Mouse (Mus musculus) small intestine, adult 2 months (tissue): ENCODE data around the gene Gm26558. TPM values are rescaled to one million over a fixed set of nuclear protein-coding genes. Genes with fewer than 3 reads are reported as not detected.

ENCODE experiments used
- H3K27ac ChIP-seq: fragments of 200-500 bp; 2 replicates; pipeline ENCODE4 v1.5.1; 2012; ENCODE audit warnings: low read depth, low read length, control low read depth, inconsistent platforms; ENCODE audit not compliant: insufficient read depth
- H3K27me3 ChIP-seq: fragments of 200-500 bp; 2 replicates; pipeline ENCODE4 v1.6.1; 2012; ENCODE audit warnings: mild to moderate bottlenecking, moderate library complexity, low read length, inconsistent platforms; ENCODE audit not compliant: control insufficient read depth, insufficient read depth
- H3K36me3 ChIP-seq: fragments of 200-500 bp; 2 replicates; pipeline ENCODE4 v1.6.1; 2012; ENCODE audit warnings: mild to moderate bottlenecking, low read length, control low read depth, inconsistent platforms; ENCODE audit not compliant: control insufficient read depth, insufficient read depth
- H3K4me1 ChIP-seq: fragments of 200-500 bp; 2 replicates; pipeline ENCODE4 v1.6.1; 2012; ENCODE audit warnings: low read length, inconsistent platforms, mixed read lengths; ENCODE audit not compliant: control insufficient read depth, insufficient read depth, insufficient read length
- H3K4me3 ChIP-seq: fragments of 200-500 bp; 2 replicates; pipeline ENCODE4 v1.5.1; 2012; ENCODE audit warnings: low read depth, mild to moderate bottlenecking, control low read depth, inconsistent platforms, low read length, moderate library complexity
- CTCF ChIP-seq: fragments of 200-500 bp; IDR thresholded peaks from 2 replicates; pipeline ENCODE4 v1.5.1; 2012; ENCODE audit warnings: low read depth, mild to moderate bottlenecking, control low read depth, inconsistent platforms, low read length, moderate library complexity, mixed read lengths; ENCODE audit not compliant: insufficient replicate concordance, insufficient read length; ENCODE audit errors: extremely low read depth
- POLR2A ChIP-seq: fragments of 200-500 bp; IDR thresholded peaks from 2 replicates; pipeline ENCODE4 v1.6.1; 2012; ENCODE audit warnings: low read depth, mild to moderate bottlenecking, control low read depth, inconsistent platforms, low read length, moderate library complexity
- WGBS: fragments of 180-500 bp; shearing (Covaris S2); methylation state at CpG from one replicate; pipeline ENCODE4 v1.1.7; 2018; 5-methylcytosine and 5-hydroxymethylcytosine counted together
- polyA plus RNA-seq: library from polyadenylated mRNA; depleted of rRNA; stranded (reverse); fragments of >200 nt; gene quantifications from 2 replicates; pipeline ENCODE4 v1.2.3, GENCODE M21; 2012; rRNA removed

Gm26558 gene
- polyA plus RNA-seq: 0.36 and 0.58 TPM in 2 replicates

GRCm38 (mm10) chr2:70661715-70662495 is at the start of gene Gm26558:
Gm26558 (minus strand) TSS chr2:70662108.
- Histone ChIP-seq H3K27ac (peak within 1 kb of the TSS; percentile 86), H3K27me3 (no peaks in the 10 kb centered on the region), H3K4me1 (peaks cover 12% of the 10 kb centered on the region; the same call in 1 of the 2 replicates), H3K4me3 (peak within 1 kb of the TSS; percentile 89), H3K36me3 (peaks cover 3% of the 10 kb centered on the region; the same call in 1 of the 2 replicates)
- under 1% methylated on average over 54 of the region's 54 CpGs for WGBS
- TF ChIP-seq POLR2A (no peak), CTCF (no peak)

- no peak overlapping the region for H3K4me3 ChIP-seq
- H3K27me3 ChIP-seq: no peaks in the 10 kb centered on the region
- no peak overlapping the region for H3K27ac ChIP-seq
- TF ChIP-seq POLR2A (no peak), CTCF (no peak)
- 88% methylated on average over 4 of the region's 4 CpGs for WGBS
- peaks cover 34% of the 10 kb centered on the region for H3K36me3 ChIP-seq
- no peaks in the 10 kb centered on the region for H3K4me1 ChIP-seq
Measured at GRCm38 (mm10) chr2:70710878-70711277, 49.0 kb upstream of the Gm26558 start.

DNA sequence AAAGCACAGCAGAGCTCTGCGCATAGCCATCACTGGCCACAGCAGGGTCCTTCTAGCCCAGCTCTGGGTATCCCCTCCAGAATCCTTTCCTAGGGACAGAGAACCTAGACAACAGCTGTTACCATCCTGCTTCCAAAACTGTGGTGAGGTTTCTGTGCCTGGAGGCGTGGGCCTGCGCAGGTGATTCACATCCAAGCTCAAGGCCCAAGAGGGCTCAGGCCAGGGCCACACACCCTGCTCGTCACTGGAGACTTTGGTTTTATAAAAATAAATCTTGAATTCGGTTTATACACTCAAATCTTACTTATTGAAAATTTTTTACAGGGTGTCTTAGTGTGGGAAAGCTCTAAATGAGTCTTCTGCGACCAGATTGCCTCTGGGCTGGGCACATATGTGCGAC is 48.3 kb upstream of the Gm26558 start:
- H3K27me3 ChIP-seq: no peaks in the 10 kb centered on the region
- 95% methylated on average over 7 of the region's 7 CpGs for WGBS
- no peak overlapping the region for H3K4me3 ChIP-seq
- H3K4me1 ChIP-seq: no peaks in the 10 kb centered on the region
- no peak for TF ChIP-seq POLR2A
- TF ChIP-seq CTCF: no peak
- H3K36me3 ChIP-seq: peaks cover 31% of the 10 kb centered on the region
- no peak overlapping the region for H3K27ac ChIP-seq

DNA sequence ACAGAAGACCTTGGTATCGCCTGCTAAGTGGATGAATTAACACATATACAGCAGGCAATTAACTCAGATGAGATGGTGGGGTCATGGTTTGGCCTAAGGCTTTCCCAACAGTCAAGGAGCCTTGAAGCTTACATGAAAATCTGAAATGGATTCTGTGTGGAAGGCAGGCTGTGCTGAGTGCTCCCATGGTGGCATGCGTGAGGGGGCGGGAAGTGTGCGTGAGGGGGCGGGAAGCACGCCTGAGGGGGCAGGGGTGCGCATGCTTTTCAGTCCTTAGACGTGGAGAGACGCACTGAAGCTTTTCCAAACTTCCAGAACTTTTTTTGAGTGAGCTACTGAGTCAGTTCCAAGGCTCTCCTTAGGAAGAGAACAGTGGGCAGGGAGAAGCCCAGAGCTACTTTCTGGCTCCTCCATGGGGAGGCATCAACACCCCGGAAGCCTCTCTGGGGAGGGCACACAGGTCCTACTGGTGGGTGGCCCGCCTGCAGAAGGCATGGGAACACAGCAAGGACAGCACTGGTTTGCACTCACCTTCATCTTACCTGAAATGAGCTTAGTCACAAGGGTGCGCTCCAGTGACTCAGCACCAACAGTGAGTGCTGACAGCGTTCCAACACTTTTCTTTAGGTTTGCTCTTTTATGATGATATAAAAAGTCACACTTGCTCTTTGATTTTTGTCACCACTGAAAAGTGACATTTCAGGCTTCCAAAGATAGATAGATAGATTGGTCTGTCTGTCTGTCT is 47.2 kb upstream of the Gm26558 start:
- Histone ChIP-seq H3K27ac (no peak overlapping the region), H3K36me3 (peaks cover 23% of the 10 kb centered on the region), H3K4me3 (no peak overlapping the region), H3K27me3 (no peaks in the 10 kb centered on the region), H3K4me1 (0 out of 2 replicates have a peak, but pooled peaks cover 2% of the 10 kb centered on the region)
- WGBS: 83% methylated on average over 13 of the region's 13 CpGs
- TF ChIP-seq CTCF (no peak), POLR2A (no peak)

DNA sequence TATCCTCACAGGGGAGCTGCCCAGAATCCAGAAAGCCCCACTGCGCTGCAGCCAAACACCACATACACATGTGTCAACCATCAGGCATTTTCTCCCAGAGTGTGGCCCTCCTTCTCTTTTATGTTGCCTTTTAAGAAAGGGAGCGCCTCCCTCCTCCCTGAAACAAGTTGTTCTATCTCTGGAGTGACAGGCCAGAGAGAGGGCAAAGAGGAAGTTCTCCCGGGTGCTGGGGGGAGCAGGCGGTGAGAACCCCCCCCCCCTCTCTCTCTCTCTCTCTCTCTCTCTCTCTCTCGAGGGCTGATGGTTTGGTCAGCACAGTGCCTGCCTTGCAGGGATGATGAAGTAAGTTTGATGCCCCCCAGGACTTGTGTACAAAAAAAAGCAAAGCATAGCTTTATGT is 40.5 kb upstream of the Gm26558 start:
- H3K4me1 ChIP-seq: peaks cover 10% of the 10 kb centered on the region; the same call in 1 of the 2 replicates
- no peak overlapping the region for H3K27ac ChIP-seq
- TF ChIP-seq CTCF: no peak
- TF ChIP-seq POLR2A: no peak
- H3K4me3 ChIP-seq: no peak overlapping the region
- no peaks in the 10 kb centered on the region for H3K27me3 ChIP-seq
- H3K36me3 ChIP-seq: no peaks in the 10 kb centered on the region
- 45% methylated on average over 5 of the region's 5 CpGs for WGBS

DNA sequence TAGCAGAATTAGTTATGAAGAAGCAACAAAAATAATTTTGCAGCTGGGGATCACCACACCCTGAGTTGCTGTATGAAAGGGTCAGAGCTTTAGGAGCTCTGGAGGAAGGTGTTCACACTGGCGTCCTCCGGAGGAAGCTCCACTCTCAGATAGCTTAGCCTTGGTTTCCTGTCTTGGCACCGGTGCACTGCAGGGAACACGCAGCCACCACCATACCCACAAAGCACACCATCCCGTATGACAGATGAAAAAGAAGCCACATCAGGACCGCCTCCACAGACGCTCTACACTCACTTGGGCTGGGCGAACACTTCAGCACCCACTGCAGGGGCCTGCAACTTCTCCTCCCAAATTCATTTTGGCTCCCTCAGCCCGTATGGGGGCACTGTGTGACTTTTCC is 39.7 kb upstream of the Gm26558 start:
- Histone ChIP-seq H3K4me1 (peaks cover 10% of the 10 kb centered on the region; the same call in 1 of the 2 replicates), H3K27ac (no peak overlapping the region), H3K36me3 (no peaks in the 10 kb centered on the region), H3K27me3 (no peaks in the 10 kb centered on the region), H3K4me3 (no peak overlapping the region)
- TF ChIP-seq POLR2A (no peak), CTCF (no peak)
- WGBS: 74% methylated on average over 9 of the region's 9 CpGs

- WGBS: 97% methylated on average over 3 of the region's 3 CpGs
- no peak overlapping the region for H3K4me3 ChIP-seq
- H3K27ac ChIP-seq: no peak overlapping the region
- peaks cover 13% of the 10 kb centered on the region; the same call in 1 of the 2 replicates for H3K4me1 ChIP-seq
- no peak for TF ChIP-seq CTCF
- TF ChIP-seq POLR2A: no peak
- no peaks in the 10 kb centered on the region for H3K27me3 ChIP-seq
- no peaks in the 10 kb centered on the region for H3K36me3 ChIP-seq
Measured at GRCm38 (mm10) chr2:70700851-70701250, 38.9 kb upstream of the Gm26558 start.
